Mouse (Mus musculus) T-helper 1 cell (primary cell): ENCODE data around the gene Klrb1b.
"Not testable (repeated sequence)": the region's sequence is repeated elsewhere in the genome, so short reads cannot be mapped to it uniquely, and the experiment has no call there.

Experiments used
- in situ Hi-C: fragments of 300-600 bp; cut with MboI, MseI; formaldehyde crosslinking; loops from one replicate; pipeline ENCODE4 v1.15.1; 2025; ENCODE audit warnings: high pct_unique_total_duplicates

The Klrb1b gene

GRCm38 (mm10) chr6:128802999-128803857, 22.9 kb downstream of the Klrb1b start:
- in situ Hi-C loops = no loop called here

DNA sequence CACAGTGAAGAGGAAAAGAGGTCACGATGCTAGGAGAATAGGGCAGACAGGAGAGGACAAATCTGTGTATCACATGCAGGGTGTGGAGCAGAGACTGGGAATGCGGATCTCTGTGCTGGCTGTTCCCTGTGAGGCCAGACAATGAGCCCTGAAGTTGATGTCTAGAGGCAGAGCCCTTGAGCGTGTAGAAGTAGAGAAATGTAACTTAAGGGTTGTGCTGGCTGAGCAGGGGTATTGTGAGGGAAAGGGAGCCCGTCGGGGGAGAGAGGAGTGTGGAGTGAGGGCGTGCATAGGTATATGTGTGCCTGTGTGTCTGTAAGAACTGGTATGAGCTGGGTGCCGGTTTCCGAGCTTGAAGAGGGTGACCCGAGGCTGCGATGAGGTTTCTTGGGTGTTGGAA, 23.6 kb downstream of the Klrb1b start:
- in situ Hi-C loops = no loop called here

DNA sequence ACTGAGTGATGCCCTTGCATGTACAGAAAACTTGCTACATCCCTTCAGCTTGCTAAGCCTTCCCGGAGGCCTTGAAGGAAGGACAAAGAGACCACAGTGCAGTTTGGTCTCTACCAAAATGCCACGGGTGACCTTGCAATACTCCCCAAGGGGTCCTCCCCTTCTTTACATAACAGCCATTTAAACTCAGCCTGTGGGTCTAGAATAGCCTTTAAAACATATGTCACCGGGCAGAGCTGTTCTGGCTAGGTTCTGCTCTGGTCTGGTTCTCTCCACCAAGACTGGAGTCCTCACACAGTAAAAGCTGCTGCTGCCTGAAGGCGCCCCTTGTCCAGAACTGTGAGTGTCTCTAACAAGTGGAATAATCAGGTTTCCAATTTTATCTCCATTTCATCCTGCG, 25.4 kb downstream of the Klrb1b start:
- in situ Hi-C loops = not testable (repeated sequence)

GRCm38 (mm10) chr6:128799896-128800270, 26.2 kb downstream of the Klrb1b start:
- in situ Hi-C loops = loop anchor here (5.0 kb wide), 2 partner anchors 38 to 42 kb away; no protein-coding TSS in a partner anchor

DNA sequence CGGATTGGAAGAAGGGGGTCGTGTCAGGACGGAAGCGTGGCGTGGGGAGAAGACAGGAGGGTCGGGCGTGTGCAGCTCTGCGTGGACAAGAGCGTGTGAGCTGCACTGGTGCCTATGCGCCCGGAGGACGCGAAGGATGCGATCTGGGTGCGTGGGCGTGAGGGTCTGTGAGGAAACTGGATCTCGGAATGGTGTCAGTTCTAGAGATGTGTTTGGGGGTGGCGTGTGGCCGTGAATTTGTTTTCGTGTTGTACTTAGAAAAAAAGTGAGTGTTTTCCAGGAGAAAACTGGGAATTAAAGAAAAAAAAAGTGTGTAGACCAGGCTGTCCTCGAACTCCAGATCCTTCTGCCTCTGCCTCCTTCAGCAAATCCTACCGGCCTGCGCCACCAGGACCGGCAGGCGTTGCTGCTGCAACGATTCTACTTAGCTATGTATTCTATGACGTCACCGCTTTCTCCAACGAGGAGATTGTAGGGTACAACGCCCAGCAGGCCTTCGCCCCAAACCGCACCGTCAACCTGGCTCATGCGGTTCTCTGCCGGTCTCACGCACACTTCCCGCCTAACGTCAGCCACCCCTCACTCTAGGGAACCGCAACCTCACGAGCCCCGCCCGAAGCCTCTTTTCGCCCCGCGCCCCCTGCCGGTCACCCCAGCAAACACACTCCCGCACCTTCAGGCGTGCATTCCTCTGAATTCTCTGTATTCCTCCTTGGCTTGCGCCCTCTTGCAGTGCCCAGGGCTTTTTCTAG, 26.8 kb downstream of the Klrb1b start:
- in situ Hi-C loops = loop anchor here (5.0 kb wide), 2 partner anchors 37 to 43 kb away; no protein-coding TSS in a partner anchor

- in situ Hi-C loops = loop anchor here (5.0 kb wide), 2 partner anchors 36 to 44 kb away; no protein-coding TSS in a partner anchor
Observed at GRCm38 (mm10) chr6:128798772-128799143, 27.4 kb downstream of the Klrb1b start.

DNA sequence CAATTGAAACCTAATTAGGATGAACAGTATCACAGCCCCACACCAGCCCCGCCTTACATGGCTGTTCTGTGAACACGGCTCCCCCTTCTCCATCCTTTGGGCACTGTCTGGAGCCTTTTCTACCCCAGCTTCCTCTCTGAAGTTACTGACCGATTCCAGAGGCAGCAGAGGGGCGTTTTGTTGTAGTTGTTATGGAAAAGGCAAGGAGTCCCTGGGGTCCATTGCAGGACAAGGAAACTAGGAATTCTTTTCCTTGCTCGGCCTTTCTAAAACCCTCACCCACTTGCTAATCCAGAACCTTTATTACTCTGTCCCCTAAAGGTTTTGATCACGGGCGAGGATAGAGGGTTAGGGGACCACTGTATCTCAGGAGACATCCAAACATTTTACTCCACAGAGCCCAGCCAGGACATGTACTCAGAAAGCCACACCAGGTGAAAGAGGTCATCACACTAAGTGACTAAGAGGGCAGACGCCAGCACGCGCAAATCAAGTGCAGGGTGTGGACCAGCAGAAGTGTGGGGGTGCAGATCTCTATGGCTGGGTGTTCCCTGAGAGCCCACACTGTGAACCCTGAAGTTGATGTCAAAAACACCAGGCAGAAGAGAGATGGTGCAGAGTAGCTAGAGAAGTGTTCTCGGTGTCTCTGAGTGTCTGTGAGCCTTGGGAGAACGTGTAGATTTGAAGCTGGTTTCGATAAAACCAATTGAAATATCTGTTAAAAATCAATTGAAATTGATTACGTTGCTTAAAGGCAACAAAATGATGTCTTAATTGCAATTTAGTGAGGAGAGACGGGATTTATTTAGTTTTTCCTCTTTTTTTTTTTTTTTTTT, 28.0 kb downstream of the Klrb1b start:
- in situ Hi-C loops = loop anchor here (5.0 kb wide), 2 partner anchors 36 to 44 kb away; no protein-coding TSS in a partner anchor

GRCm38 (mm10) chr6:128797185-128797905, 28.8 kb downstream of the Klrb1b start:
- in situ Hi-C loops = loop anchor here (5.0 kb wide), 2 partner anchors 35 to 45 kb away; no protein-coding TSS in a partner anchor

- in situ Hi-C loops = loop anchor here (5.0 kb wide), 2 partner anchors 34 to 46 kb away; no protein-coding TSS in a partner anchor
Observed at GRCm38 (mm10) chr6:128796321-128796955, 29.7 kb downstream of the Klrb1b start.

GRCm38 (mm10) chr6:128793734-128794133, 32.4 kb downstream of the Klrb1b start:
- in situ Hi-C loops = no loop called here

DNA sequence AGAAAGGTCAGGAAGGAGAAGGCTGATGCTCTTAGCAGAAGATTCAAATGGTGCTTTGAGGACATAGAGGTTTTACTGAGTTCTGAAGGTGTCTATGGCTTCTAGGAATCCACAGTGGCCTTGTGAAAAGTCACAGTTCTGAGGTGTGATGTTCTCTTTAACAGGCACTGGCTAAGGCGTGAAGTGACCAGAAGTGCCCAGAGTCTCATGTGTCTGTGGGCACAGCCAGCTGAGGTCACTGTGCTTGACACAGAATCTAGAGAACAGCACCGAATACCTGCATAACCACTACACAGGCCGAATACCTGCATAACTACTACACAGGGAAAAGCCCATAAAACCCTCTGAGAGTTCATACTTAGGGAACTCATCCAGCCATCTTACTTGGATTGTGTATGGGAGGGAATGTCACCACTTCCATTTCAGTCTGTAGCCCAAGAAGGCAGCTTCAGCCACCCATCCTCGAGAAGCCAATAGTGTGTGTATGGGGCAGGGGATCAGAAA, 35.6 kb downstream of the Klrb1b start:
- in situ Hi-C loops = not testable (repeated sequence)

- in situ Hi-C loops = no loop called here
Observed at GRCm38 (mm10) chr6:128789115-128789514, 37.0 kb downstream of the Klrb1b start, which contains the start of gene Klrb1c. TSS of gene Klrb1c (minus strand) at chr6:128789215.

DNA sequence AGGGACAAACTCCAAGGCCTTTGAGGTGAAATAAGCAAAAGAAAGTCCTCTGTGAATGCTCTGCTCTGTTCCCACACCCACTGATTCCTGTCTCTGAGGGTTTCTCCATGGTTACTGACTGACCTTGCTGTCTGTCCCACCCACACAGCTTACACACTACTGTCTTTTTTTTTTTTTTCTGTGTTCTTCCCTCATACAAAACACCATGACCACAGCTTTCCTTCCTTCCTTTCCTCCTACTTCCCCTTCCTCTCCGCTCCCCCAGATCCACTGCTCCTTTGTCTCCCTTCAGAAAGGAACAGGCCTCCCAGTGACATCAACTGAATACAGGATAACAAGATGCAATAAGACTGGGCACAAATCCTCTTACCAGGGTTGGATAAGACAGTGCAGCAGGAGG, 37.6 kb downstream of the Klrb1b start:
- in situ Hi-C loops = no loop called here

- in situ Hi-C loops = not testable (repeated sequence)
Observed at GRCm38 (mm10) chr6:128786396-128786795, 39.7 kb downstream of the Klrb1b start.

DNA sequence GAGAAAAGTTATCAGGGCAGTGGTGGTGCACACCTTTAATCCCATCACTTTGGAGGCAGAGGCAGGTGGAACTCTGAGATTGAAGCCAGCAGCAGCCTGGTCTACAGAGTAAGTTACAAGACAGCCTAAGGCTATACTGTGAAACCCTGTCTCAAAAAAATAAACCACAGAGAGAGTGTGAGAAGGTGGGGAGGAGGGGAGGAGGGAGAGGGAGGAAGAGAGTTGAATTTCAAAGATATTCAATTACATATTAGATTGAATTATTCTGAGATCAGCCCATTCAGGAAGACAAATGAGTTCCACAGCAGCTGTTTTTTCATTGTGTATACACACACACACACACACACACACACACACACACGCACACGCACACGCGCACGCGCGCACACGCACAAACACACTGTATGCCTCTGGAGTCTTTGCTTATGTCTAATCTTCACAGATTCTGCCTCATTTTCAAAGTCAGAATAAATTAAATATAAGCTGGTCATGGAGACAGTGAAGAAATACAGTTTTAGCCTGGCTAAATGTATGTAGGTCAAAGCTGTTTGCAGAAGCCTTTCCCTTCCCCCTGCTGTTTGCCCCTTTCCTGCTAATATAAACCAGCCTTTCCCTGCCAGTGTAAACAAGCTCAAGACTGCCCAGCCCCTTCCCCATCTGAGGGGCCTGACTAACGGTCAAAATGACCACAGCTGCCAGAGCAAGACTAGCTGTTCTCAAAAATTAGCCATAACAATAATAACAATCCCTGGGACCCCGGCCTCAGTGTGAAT, 56.5 kb downstream of the Klrb1b start:
- in situ Hi-C loops = loop anchor here (5.0 kb wide), 1 partner anchor 68 kb away; no protein-coding TSS in a partner anchor

- in situ Hi-C loops = loop anchor here (5.0 kb wide), 1 partner anchor 69 kb away; no protein-coding TSS in a partner anchor
Observed at GRCm38 (mm10) chr6:128768047-128768446, 58.1 kb downstream of the Klrb1b start.

GRCm38 (mm10) chr6:128766486-128767254, 59.5 kb downstream of the Klrb1b start:
- in situ Hi-C loops = loop anchor here (5.0 kb wide), 1 partner anchor 71 kb away; no protein-coding TSS in a partner anchor

DNA sequence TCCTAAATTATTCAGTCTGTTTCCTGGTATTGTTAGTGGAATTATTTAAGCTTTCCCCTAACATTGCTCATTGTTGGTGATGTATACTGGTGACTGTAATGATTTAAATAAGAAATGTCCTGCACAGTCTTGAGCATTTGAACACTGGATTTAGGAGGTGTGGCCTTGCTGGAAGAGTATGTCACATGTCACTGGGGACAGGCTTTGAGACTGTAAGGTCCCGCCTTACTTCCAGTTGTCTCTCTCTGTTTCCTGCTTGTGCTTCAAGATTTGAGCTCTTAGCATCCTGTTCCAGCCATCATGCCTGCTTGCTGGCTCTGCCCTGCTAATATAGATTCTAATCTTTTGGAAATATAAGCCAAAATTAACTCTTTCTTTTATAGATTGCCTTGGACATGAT, 60.9 kb downstream of the Klrb1b start:
- in situ Hi-C loops = loop anchor here (5.0 kb wide), 1 partner anchor 72 kb away; no protein-coding TSS in a partner anchor
